Mouse (Mus musculus) megakaryocyte progenitor cell, adult 5-6 weeks (primary cell): ENCODE data around the gene Tmem115. TPM values are rescaled to one million over a fixed set of nuclear protein-coding genes. Genes with fewer than 3 reads are reported as not detected.

Experiments
- ATAC-seq: replicated peaks from 2 replicates; pipeline ENCODE4 v1.8.0; 2016; ENCODE audit warnings: mild to moderate bottlenecking, moderate TSS enrichment, inconsistent platforms; ENCODE audit not compliant: poor library complexity
- total RNA-seq, 2 experiments: library from RNA; stranded (forward) in 1 of 2; stranded (reverse) in 1 of 2; fragments of 157-497, 149-512 nt in 1 of 2; fragments of 200-1000 nt in 1 of 2; gene quantifications; 2 replicates each; pipeline versions ENCODE4 v1.2.3 to v1.2.4; 2015 to 2017

The Tmem115 gene
- total RNA-seq, 2 experiments from 2014 or later = 12.3 to 19.9 TPM

DNA sequence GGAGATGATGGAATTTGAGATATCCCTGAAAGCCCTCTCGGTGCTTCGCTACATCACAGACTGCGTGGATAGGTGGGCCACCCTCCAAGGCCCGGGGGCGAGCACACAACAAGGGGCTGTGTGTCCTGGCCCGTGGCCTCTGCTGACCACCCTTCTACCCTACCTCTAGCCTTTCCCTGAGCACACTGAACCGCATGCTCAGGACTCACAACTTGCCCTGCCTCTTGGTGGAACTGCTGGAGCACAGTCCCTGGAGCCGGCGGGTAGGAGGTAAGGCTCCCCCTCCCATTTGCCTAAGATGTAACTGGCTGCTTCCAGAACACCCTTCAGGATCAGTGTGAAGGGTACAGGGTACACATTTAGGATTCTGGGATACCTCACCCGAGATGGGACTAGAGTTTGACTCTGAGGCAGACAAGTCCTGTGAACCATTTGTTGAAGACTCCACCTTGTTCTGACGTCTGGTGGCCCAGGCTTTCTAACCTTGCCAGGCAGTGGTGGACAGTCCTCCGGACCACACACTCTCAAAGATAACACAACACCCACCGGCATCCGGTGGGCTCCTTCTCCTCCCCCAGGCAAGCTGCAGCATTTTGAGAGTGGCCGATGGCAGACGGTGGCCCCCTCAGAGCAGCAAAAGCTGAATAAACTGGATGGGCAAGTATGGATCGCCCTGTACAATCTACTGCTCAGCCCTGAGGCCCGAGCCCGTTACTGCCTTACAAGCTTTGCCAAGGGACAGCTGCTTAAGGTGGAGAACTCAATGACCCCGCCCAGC, 15.7 kb downstream of the Tmem115 start:
- no peak for ATAC-seq

DNA sequence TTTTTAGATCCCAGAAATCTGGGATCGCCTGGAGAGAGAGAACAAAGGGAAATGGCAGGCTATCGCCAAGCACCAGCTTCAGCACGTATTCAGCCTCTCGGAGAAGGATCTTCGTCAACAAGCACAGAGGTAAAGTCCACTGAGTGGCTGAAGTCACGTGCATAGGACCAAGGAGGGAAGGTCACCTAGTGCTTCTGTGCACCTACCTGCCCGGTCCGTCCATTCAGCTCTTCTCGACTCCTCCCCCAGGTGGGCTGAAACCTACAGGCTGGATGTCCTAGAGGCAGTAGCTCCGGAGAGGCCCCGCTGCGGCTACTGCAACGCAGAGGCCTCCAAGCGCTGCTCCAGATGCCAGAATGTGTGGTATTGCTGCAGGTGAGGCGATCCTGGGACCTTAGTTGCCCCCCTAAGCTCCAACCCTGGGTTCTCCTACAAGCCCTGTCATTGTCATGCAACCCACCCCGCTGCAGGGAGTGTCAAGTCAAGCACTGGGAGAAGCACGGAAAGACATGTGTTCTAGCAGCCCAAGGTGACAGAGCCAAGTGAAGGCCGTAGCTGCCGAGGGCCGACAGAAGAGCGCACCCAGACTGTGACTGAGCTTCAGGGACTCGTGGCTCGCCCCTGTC, 16.9 kb downstream of the Tmem115 start:
- no peak for ATAC-seq

DNA sequence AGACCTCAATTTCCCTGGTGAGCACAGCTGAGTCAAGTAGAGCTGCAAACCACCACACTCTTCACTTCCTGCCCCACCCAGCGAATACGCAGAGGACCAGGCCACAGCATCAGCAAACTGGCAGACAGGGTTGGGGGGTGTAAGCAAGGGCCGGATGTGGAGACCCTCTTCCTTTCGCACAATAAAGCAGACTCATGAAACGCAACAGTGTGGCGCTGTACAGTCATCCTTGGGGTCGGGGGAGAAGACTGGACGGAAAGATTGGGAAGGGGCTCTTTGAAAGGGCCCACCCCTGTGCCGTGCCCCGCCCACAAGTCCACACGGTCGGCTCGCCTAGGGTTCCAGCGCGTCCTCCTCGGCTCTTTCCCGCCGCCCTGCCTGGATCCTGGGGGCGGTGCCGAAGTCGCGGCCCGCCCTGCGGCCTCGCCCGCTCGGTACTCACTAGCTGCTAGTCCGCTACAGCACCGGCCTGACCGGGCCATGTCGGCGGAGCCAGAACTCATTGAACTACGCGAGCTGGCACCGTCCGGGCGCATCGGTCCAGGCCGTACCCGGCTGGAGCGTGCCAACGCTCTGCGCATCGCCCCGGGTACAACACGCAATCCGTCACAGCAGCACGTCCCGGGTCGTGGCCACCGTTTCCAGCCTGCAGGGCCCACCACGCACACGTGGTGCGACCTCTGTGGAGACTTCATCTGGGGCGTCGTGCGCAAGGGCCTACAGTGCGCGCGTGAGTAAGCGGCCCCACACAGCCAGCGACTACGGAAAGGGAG, 17.6 kb downstream of the Tmem115 start, which contains the start of gene Rassf1:
Rassf1 (plus strand) TSS at position 439 of the 773 bp plus-strand sequence.
- 0 out of 2 replicates have a peak, but pooled peaks have one; percentile 5 for ATAC-seq

DNA sequence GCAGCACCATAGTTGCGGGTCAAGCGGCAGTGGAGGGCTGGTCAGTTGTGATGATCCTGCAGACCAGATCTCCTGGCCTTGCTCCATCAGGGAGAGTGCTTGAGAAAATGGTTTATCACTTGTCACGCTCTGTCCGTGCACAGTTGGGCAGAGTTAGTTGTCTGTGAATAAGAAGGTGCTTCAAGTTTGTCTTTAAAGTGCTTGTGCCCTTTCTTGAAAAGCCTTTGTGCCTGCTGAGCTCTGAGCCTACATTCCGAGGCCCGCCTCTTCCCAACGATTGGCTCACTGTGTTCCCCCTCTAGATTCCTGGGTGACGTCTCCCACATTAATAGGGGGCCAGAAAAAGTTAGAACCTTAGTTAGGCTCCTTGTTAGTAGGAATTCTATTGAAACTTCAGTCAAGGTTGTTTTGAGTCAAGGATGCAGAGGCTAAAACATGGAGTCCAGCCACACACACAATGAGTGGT, 18.2 kb downstream of the Tmem115 start:
- no peak for ATAC-seq

DNA sequence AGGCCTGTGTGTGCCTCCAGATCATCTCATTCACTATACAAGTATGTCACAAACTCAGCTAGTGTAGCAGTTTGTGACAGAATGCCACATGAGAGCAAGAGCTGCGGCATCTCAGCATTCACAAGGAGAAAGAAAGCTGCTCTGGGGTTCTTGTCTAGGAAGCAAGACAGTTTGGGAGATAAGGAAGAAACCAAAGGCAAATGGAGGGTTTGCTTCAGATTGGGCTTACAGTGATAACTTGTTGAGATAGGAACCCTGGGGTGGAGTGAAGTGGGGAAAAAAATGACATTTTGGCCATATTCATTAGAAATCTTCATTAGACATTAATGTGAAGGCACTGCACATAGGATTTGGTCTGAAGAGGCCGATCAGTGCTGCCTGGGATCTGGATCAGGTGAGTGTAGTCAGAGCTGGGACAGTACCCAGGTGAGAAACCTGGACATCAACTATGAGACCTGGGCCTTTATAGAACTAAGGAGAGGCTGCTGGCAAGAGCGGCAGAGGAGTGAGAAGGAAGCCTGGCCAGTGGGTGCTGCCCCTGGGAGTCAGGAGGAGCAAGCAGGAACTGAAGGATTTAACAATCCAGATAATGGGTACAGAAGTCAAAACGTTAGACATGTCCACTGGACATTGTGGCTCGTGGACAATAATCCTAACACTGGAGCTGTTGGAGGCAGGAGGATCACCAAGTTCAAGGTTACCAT, 19.1 kb downstream of the Tmem115 start:
- ATAC-seq = no peak

DNA sequence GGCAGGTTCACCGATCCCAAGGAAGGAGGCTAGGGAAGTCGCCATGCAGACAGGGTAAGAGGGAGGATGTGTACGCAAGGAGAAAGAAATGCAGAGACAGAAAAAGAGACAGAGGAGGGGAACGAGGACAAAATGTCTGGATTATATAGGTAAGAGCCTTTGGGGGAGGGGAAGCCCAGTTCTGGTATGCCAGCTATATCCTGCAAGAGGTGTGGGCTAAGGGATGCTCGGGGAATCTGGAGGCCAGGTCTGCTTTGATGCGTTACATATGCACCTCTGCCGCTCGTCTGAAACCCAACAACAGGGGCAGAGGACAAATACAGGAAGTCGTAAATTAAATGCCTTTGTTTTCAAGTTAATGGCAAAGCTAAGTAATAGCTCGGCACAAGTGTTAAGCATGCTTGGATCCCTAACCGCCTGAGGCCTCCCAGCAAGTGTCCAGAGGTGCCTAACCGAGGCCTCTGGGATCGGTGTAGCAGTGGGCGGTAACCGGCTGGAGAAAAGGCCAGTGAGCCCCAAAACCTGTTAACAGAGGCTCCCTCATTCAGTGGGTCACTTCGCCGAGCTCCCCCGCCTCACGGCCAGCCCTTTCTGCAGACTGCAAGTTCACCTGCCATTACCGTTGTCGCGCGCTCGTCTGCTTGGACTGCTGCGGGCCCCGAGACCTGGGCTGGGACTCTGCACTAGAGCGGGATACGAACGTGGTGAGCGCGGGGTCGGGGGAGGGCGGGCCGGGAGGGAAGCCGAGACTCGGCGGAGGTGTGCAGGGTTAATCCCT, 20.0 kb downstream of the Tmem115 start:
- peak; percentile 2 for ATAC-seq

DNA sequence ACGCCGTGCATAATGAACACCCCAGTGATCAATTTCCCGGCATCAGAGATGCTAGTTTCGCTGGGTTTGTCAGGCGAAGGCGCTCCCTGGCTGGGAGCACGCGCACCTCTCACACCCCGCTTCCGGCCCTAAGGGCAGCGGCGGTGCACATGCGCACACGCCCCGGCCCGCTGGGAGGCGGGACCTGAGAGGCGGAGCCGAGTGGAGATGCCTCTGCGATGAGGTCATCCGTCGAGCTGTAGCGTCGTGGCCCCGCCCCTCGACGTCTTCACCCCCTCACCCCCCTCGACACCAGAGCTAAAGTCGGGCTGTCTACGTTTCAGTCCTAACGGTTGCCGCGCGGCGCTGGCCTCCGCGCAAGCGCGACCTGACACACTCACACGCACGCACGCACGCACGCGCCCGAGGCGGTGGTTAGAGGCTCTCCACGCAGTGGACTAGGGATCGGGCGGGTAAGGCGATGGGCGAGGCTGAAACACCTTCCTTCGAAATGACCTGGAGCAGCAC, 20.6 kb downstream of the Tmem115 start:
- ATAC-seq = peak; percentile 85

DNA sequence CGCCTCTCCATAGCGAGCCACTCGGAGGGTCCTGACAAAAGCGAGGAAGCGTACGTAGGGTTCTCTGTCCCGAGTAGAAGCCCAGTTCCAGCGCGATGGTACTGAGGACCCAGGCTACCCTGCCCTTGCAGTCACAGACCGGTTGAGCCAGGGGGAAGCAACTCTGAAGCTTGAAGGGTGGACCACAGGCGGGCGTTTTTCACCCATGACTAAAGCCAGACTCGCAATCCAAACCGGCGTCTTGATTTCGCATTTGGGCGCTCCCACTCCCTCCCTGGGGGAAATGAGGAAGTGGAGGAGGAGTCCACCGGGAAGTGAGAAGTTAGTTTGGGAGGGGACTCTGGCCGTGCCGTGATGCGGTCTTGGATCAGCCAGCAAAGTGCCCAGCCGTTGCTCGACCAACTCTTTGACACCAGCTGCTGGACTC, 21.3 kb downstream of the Tmem115 start:
- ATAC-seq = peak; percentile 20

DNA sequence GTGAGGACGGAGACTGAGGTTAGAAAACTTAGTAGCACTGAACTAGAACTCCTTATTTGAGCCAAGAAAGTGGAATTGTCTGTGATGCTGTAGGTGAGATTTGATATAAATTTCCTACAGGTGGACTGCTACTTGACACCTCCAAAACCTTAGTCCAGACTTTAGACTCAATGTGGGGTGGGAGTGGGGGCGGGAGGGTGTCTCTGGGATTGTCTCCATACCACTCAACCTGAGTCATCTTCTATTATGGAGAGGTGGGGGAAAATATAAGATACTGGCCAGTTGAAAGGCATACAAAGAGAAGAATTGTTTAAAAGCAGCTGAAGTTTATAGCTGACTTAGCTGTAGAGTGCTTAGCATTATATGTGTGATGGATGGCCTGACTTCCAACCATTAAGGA, 22.0 kb downstream of the Tmem115 start:
- no peak for ATAC-seq

DNA sequence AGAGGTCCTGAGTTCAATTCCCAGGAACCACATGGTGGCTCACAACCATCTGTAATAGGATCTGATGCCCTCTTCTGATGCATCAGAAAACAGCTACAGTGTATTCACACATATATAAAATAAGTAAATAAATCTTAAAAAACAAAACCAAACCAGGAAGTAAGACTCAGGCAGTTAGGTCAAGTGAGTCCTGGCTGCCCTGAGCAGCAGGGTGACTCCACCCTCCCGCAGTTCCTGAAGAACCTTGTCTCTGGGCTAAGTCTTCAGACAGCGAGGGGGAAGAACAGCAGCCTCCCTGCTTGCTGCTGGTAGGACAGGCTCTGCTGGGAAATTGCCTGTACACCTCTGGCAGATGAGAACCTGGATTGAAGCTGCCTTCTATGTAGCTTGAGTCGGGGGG, 22.6 kb downstream of the Tmem115 start:
- ATAC-seq = no peak

DNA sequence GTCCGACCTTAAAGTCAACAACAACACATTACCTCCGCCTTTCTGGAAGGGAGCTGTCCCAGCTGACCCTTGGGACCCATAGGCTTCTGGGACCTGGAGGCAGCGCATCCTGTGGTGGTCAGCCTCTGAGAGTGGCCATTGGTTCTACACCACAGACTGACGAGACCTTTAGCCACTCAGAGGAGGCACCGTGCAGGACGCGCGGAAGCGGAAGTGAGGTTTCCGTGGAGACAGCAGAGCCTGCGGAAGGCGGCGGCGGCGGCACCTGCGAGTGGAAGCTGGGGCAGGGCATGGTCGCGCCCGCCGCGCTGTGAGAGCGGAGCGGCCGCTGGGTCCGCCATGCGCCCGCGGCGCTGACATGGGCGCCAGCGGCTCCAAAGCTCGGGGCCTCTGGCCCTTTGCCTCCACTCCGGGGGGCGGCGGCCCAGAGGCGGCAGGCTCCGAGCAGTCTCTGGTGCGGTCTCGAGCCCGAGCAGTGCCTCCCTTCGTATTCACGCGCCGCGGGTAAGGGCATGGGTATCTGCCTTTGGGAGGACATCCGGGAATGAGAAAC, 29.4 kb downstream of the Tmem115 start, which contains the start of gene Tusc2:
Tusc2 (plus strand) TSS at position 227 of the 553 bp plus-strand sequence.
- peak; percentile 91 for ATAC-seq

DNA sequence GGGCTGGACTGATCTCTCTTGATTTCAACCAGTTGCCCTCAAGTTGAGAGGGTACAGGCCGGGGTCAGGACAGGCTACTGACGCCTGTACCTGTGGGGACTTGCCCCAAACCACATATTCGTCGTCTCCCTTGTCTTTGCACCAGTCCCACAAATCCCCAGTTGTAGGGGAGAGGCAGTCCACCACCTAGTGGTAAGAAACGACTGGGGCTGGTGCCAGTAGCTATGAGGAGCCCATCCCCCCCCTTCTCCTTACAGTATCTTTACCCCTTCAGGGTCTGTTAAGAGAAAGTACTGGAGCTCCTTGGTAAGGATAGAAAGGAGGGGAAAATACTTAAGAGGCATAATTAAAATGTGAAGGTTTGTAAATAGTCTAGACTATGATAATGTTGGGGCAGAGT, 31.8 kb downstream of the Tmem115 start:
- ATAC-seq = 0 out of 2 replicates have a peak, but pooled peaks have one; percentile 9

DNA sequence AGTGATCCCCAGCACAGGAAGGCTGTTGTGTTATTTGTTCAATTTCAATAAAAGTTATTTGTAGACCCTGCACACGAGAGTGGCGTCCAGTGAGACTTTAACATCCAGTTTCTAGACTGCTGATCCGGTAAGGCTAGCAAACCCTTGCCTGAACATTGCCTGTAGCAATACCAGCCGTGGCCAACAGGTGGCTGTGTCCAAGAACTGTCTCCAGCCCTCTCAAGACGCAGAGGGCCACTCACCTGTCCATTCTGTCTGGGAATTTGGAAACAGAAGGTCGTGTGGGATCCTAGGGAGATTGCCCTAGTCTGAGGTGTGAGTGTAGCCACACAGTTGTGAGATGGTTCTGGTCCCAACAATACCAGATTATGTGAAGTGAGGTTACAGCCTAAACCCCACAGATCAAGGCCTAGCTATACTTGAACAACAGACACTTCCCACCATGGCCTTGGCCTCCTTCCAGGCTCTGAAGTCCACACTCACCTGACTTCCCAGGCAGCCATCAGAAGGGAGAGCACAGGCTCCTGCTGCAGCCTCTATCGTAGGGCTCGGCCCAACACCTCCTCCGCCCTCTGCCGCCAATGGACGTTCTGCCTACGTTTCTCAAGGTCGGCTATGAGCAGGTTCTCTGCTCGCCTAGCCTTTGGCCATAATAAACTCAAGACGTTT, 32.4 kb downstream of the Tmem115 start:
- ATAC-seq = peak; percentile 43

DNA sequence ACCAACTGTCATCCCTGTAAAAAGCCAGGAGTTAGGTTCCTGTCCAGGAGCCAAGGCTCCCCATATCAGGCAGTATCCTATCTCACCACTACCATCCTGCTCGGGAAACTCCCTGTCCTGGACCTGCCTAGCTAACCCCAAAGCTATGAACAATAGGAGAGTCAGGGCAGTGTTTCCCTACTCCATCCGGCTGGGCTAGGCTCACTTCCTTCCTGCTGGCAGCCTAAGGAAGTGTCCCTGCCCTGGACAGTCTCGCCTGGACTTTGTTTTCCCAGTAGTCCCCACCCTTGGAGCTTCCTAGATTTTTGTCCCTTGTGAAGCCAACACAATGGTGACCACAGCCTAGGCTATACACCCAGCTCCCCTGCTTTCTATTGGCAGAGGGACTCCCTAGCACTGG, 33.1 kb downstream of the Tmem115 start:
- no peak for ATAC-seq

DNA sequence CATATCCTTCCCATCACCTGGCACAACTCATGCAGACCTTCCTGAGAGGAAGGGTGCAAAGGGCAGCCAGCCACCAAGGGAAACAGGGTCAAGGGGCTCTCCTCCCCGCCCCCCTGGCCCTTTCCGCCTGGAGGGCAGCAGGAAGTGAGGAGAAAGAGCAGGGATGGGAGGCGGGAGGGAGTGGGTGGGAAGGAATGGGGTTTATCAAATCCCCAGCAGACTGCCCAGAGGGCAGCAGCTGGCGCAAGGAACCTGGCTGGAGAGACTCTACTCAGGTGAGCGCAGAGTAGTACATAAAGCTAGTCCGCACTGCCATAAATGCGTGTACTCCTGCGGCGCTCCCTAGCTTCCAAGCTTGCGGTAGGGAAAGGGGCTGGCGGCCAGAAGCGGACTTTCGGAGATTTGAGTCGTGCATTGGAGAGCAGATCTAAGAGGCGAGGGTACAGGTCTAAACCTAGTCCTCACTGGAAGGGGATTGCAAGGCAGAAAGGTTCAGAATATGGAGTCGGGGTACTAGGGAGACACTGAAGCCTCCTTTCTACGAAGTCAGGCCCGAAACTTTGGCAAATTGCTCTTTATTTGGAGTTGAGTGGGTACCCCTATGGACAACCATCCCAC, 34.1 kb downstream of the Tmem115 start, which contains the start of gene Hyal2:
Hyal2 (plus strand) TSS at position 244 of the 618 bp plus-strand sequence.
- no peak for ATAC-seq

DNA sequence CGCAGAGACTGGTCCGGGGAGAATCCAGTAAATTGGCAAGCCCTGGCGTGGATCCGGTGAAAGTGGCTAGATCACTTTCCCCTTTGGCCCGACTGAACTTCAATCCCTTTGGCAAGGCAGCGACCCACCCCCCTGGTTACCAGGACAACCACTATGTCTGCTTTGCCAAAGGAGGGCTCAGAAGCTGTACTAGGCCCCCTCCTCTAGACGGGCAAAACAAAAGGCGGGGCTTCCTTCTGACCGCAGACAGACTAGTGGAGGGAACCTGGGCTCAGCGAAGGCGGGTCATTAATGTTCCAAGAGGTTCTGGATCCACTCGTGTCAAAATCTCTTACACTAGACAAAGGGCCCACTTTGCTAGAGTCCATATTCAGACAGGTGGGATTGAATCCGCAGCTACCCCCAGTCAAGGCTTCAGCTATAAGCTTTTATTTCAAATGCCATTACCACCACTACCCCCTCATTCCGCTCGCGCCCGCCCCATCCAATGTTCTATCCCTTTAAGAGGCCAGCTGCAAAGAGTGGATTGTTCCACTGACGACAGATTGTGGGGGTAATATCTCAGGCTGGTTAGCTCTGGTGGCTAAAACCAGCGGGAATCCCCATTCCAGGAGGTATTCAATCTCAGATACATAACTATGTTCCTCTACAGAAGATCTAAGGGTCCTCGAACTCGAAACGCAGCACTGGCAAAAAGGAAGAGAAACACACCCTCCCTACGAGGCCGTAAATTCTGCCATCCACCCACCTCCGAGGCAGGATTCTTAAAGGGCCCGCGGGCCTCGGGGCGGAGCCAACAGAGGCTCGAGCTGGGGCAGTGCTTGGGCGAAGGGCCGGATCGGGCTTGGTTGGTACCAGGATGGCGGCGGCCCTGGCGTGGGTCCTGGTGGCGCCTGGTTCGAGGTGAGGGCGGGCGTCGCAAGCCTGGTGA, 34.9 kb downstream of the Tmem115 start:
- peak; percentile 63 for ATAC-seq

DNA sequence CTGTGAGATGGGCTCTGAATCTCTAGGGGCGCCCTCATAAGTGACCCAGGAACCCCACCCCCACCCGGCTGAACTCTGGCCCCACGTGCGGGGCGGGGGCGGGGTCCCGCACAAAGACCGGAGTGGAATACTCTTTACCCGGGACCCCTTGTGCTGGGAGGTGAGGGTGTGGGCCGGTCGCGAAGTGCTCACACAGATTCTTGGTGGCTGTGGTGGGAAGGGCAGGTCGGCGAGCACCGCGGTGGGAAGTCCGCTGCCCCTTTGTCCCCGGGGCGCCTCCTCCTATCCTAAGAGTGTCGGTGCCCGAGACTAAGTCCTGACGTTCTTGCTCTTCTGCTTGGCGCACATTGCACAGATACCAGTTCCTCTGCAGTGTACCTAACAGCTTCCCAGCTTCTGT, 35.5 kb downstream of the Tmem115 start:
- peak; percentile 6 for ATAC-seq
